Mouse (Mus musculus) MEL (cell line): ENCODE measurements at regions not wholly inside any gene's neighbourhood (a gene's known extent, or its start where the extent isn't known, plus 50 kb on each side); places are given as distances from the start of the nearest gene placed in this dataset.

Experiments used
- DNase-seq: peaks from one replicate; pipeline ENCODE4 v3.0.0; 2011; ENCODE audit warnings: low read depth, low spot score
- H3K27ac ChIP-seq: 2 replicates; pipeline ENCODE4 v1.5.1; 2012; ENCODE audit warnings: low read depth, mild to moderate bottlenecking, control low read depth, low read length, moderate library complexity; ENCODE audit not compliant: control insufficient read depth
- H3K27me3 ChIP-seq, 2 experiments: fragments of 150-350 bp in 1 of 2; sonication (generic) in 1 of 2; 2 replicates each; pipeline ENCODE4 v1.6.1; 2012; ENCODE audit warnings: low read length in 2 of 2, mild to moderate bottlenecking in 2 of 2, improper control_type of control experiment in 1 of 2, moderate library complexity in 1 of 2; ENCODE audit not compliant: insufficient read depth in 2 of 2, control insufficient read depth in 1 of 2
- H3K36me3 ChIP-seq, 2 experiments: 2 replicates each; pipeline ENCODE4 v1.6.1; 2012 to 2014; ENCODE audit warnings: low read length in 2 of 2, improper control_type of control experiment in 1 of 2, inconsistent platforms in 1 of 2, mild to moderate bottlenecking in 1 of 2; ENCODE audit not compliant: insufficient read depth in 2 of 2, control insufficient read depth in 1 of 2
- H3K4me1 ChIP-seq, 2 experiments: fragments of 150-350 bp in 1 of 2; sonication (generic) in 1 of 2; 2 replicates each; pipeline ENCODE4 v1.6.1; 2012; ENCODE audit warnings: low read length in 2 of 2, improper control_type of control experiment in 1 of 2, mild to moderate bottlenecking in 1 of 2; ENCODE audit not compliant: insufficient read depth in 2 of 2, control insufficient read depth in 1 of 2
- H3K4me3 ChIP-seq, 2 experiments: fragments of 150-350 bp in 1 of 2; sonication (generic) in 1 of 2; 2 replicates each; pipeline ENCODE4 v1.5.1; 2012; ENCODE audit warnings: low read depth in 2 of 2, low read length in 2 of 2, mild to moderate bottlenecking in 2 of 2, moderate library complexity in 2 of 2, control low read depth in 1 of 2, improper control_type of control experiment in 1 of 2; ENCODE audit not compliant: control insufficient read depth in 1 of 2, insufficient read depth in 1 of 2
- H3K79me2 ChIP-seq: 2 replicates; pipeline ENCODE4 v1.6.1; 2012; ENCODE audit warnings: mild to moderate bottlenecking, low read length, moderate library complexity; ENCODE audit not compliant: control insufficient read depth, poor library complexity, insufficient read depth
- H3K9ac ChIP-seq: 2 replicates; pipeline ENCODE4 v1.6.1; 2012; ENCODE audit warnings: low read depth, mild to moderate bottlenecking, control low read depth, low read length, moderate library complexity; ENCODE audit not compliant: control insufficient read depth, poor library complexity, severe bottlenecking
- H3K9me3 ChIP-seq: fragments of 150-350 bp; sonication (generic); replicated peaks from 2 replicates; pipeline ENCODE4 v1.6.1; 2012; ENCODE audit warnings: mild to moderate bottlenecking, low read length, improper control_type of control experiment, moderate library complexity; ENCODE audit not compliant: insufficient read depth
- E2F4 ChIP-seq: IDR thresholded peaks from 2 replicates; pipeline ENCODE4 v1.6.1; 2011; ENCODE audit warnings: low read depth, low read length, improper control_type of control experiment, borderline replicate concordance
- EP300 ChIP-seq, 2 experiments: IDR thresholded peaks; 2 replicates each; pipeline ENCODE4 v1.6.1; 2011; ENCODE audit warnings: improper control_type of control experiment in 2 of 2, low read length in 2 of 2, low read depth in 1 of 2, mild to moderate bottlenecking in 1 of 2
- ETS1 ChIP-seq: IDR thresholded peaks from 2 replicates; pipeline ENCODE4 v1.6.1; 2012; ENCODE audit warnings: low read depth, mild to moderate bottlenecking, inconsistent platforms, low read length, improper control_type of control experiment, moderate library complexity
- HCFC1 ChIP-seq: IDR thresholded peaks from 2 replicates; pipeline ENCODE4 v1.6.1; 2012; ENCODE audit warnings: low read depth, mild to moderate bottlenecking, inconsistent platforms, low read length, improper control_type of control experiment, moderate library complexity
- JUND ChIP-seq: IDR thresholded peaks from 2 replicates; pipeline ENCODE4 v1.6.1; 2011; ENCODE audit warnings: low read depth, mild to moderate bottlenecking, improper control_type of control experiment, low read length
- MAX ChIP-seq: IDR thresholded peaks from 2 replicates; pipeline ENCODE4 v1.6.1; 2011; ENCODE audit warnings: low read length, improper control_type of control experiment
- MXI1 ChIP-seq: IDR thresholded peaks from 2 replicates; pipeline ENCODE4 v1.6.1; 2011; ENCODE audit warnings: mild to moderate bottlenecking, low read depth, low read length, improper control_type of control experiment
- POLR2AphosphoS5 ChIP-seq: IDR thresholded peaks from 2 replicates; pipeline ENCODE4 v1.6.1; 2012; ENCODE audit warnings: low read depth, borderline replicate concordance, mild to moderate bottlenecking, inconsistent platforms, low read length, moderate library complexity, mixed read lengths
- RAD21 ChIP-seq: IDR thresholded peaks from 2 replicates; pipeline ENCODE4 v1.6.1; 2011; ENCODE audit warnings: mild to moderate bottlenecking, low read depth, low read length, improper control_type of control experiment
- RCOR1 ChIP-seq: IDR thresholded peaks from 2 replicates; pipeline ENCODE4 v1.6.1; 2012; ENCODE audit warnings: low read depth, mild to moderate bottlenecking, inconsistent platforms, low read length, improper control_type of control experiment
- SMC3 ChIP-seq: IDR thresholded peaks from 2 replicates; pipeline ENCODE4 v1.6.1; 2011; ENCODE audit warnings: low read depth, low read length, improper control_type of control experiment
- TCF12 ChIP-seq: IDR thresholded peaks from 2 replicates; pipeline ENCODE4 v1.6.1; 2014; ENCODE audit warnings: low read depth, mild to moderate bottlenecking, inconsistent platforms, low read length, improper control_type of control experiment, moderate library complexity
- UBTF ChIP-seq: IDR thresholded peaks from 2 replicates; pipeline ENCODE4 v1.6.1; 2012; ENCODE audit warnings: low read depth, mild to moderate bottlenecking, inconsistent platforms, low read length, improper control_type of control experiment, moderate library complexity, borderline replicate concordance; ENCODE audit not compliant: insufficient read depth
- ZC3H11A ChIP-seq: IDR thresholded peaks from 2 replicates; pipeline ENCODE4 v1.6.1; 2012; ENCODE audit warnings: low read depth, mild to moderate bottlenecking, inconsistent platforms, low read length, improper control_type of control experiment
- ZKSCAN1 ChIP-seq: IDR thresholded peaks from 2 replicates; pipeline ENCODE4 v1.6.1; 2012; ENCODE audit warnings: low read depth, mild to moderate bottlenecking, inconsistent platforms, low read length, improper control_type of control experiment, moderate library complexity
- ZNF384 ChIP-seq: IDR thresholded peaks from 2 replicates; pipeline ENCODE4 v1.6.1; 2012; ENCODE audit warnings: low read depth, mild to moderate bottlenecking, inconsistent platforms, low read length, improper control_type of control experiment

DNA sequence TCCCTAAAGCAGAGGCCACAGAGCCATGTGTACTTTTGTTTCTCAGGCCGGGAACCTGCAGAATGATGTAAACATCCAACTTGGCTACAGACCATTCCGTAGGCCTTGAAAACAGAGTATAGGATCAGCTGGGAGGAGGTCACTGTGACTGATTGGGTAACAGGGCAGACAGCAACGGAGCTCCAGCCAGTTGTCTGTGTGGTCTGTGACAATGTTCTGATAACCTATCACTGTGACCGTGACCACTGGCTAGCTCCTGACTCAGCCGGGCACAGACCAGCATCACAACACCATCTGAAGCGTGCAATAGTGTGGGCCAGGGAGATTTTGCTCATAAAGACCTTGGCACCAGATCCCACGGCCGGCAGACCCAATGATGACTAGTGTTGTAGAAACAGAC lies 164.3 kb downstream of the Mycn start:
- Histone ChIP-seq H3K9me3 (no peaks in the 10 kb centered on the region), H3K36me3 (no peaks in the 10 kb centered on the region), H3K27me3 (no peaks in the 10 kb centered on the region), H3K4me1 (no peaks in the 10 kb centered on the region), H3K79me2 (no peaks in the 10 kb centered on the region), H3K9ac (no peak overlapping the region), H3K27ac (no peak overlapping the region), H3K4me3 (no peak overlapping the region)
- no peak for TF ChIP-seq UBTF
- TF ChIP-seq SMC3, result no peak
- TF ChIP-seq HCFC1, result no peak
- TF ChIP-seq E2F4, result no peak
- no peak for TF ChIP-seq TCF12
- TF ChIP-seq EP300 (IDR thresholded peaks at IDR 0.05; ENCODE audit: low read depth in 1 of 2, low read length in 2 of 2), result no peak
- no peak for TF ChIP-seq JUND
- no peak for DNase-seq

- Histone ChIP-seq H3K79me2 (no peaks in the 10 kb centered on the region), H3K36me3 (no peaks in the 10 kb centered on the region), H3K4me3 (no peak overlapping the region), H3K27me3 (no peaks in the 10 kb centered on the region), H3K9ac (no peak overlapping the region), H3K9me3 (no peaks in the 10 kb centered on the region), H3K4me1 (no peaks in the 10 kb centered on the region), H3K27ac (no peak overlapping the region)
- DNase-seq, result no peak
- TF ChIP-seq RCOR1, result no peak
Measured at GRCm38 (mm10) chr12:12776783-12777182, 164.9 kb downstream of the Mycn start.

DNA sequence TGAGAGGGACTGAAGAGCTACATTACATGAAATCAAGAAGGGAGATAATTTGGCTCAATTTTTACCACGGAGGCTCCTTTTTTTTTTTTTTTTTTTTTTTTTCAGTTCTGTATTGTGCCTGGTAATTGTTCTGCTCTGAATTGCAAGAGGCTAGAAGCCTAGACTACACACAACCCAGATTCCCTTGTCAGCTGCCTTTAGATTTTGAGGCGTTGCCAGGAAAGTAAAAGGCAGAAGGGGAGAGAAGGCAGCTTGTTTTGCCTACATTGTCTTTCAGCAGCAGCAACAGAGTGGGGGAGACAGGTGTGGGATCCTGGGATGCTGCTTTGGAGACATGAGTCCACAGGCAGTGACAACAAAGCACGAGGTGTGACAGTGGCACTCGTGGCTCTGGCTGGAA lies 170.7 kb downstream of the Mycn start:
- Histone ChIP-seq H3K4me1 (no peaks in the 10 kb centered on the region), H3K9ac (no peak overlapping the region), H3K9me3 (no peaks in the 10 kb centered on the region), H3K27ac (no peak overlapping the region), H3K4me3 (no peak overlapping the region), H3K79me2 (no peaks in the 10 kb centered on the region), H3K27me3 (no peaks in the 10 kb centered on the region), H3K36me3 (no peaks in the 10 kb centered on the region)
- no peak for TF ChIP-seq MXI1
- no peak for TF ChIP-seq ZNF384
- no peak for TF ChIP-seq RAD21
- TF ChIP-seq UBTF, result no peak
- no peak for TF ChIP-seq ZKSCAN1
- no peak for TF ChIP-seq ETS1
- no peak for TF ChIP-seq POLR2AphosphoS5
- TF ChIP-seq SMC3, result no peak
- TF ChIP-seq JUND, result no peak
- TF ChIP-seq ZC3H11A, result no peak
- TF ChIP-seq MAX, result no peak
- DNase-seq, result no peak
